Mouse (Mus musculus): ENCODE measurements around the gene Anapc15-ps. TPM values are rescaled to one million over a fixed set of nuclear protein-coding genes. Genes with fewer than 3 reads are reported as not detected.

Gene Anapc15-ps
- total and polyA plus RNA-seq, 2 experiments from 2014 or later: not detected

- H3K27me3 ChIP-seq (ENCODE audit: control insufficient read depth, insufficient read depth, low read length): no peaks in the 10 kb centered on the region
- 63% methylated on average over 6 of the region's 6 CpGs for WGBS
- TF ChIP-seq CTCF (IDR thresholded peaks at IDR 0.05; ENCODE audit: low read depth) (no peak), EP300 (IDR thresholded peaks at IDR 0.05; ENCODE audit: low read depth) (no peak)
- no peaks in the 10 kb centered on the region for H3K9me3 ChIP-seq (replicated peaks; ENCODE audit: control insufficient read depth, low read length)
- no peaks in the 10 kb centered on the region for H3K36me3 ChIP-seq (replicated peaks; ENCODE audit: control insufficient read depth, insufficient read depth, low read length)
- no peak overlapping the region for H3K4me2 ChIP-seq (ENCODE audit: low read depth, low read length)
- no peak for DNase-seq (ENCODE audit: low spot score)
- H3K4me1 ChIP-seq (ENCODE audit: control insufficient read depth, insufficient read depth): peaks cover 18% of the 10 kb centered on the region
- no peak overlapping the region for H3K27ac ChIP-seq (ENCODE audit: low read depth)
- H3K4me3 ChIP-seq (ENCODE audit: low read depth, low read length): no peak overlapping the region
- no peak overlapping the region for H3K9ac ChIP-seq (replicated peaks; ENCODE audit: low read depth, low read length)
- no peak for ATAC-seq (ENCODE audit: insufficient read depth, low read depth)
These were observed 45.9 kb downstream of the Anapc15-ps start for GRCm38 (mm10) chr10:95627381-95627780.

- TF ChIP-seq EP300 (IDR thresholded peaks at IDR 0.05; ENCODE audit: low read depth): no peak
- no peak for TF ChIP-seq CTCF (IDR thresholded peaks at IDR 0.05; ENCODE audit: low read depth)
- Histone ChIP-seq H3K4me2 (ENCODE audit: low read depth, low read length) (no peak overlapping the region), H3K4me1 (ENCODE audit: control insufficient read depth, insufficient read depth) (peaks cover 11% of the 10 kb centered on the region), H3K4me3 (ENCODE audit: low read depth, low read length) (no peak overlapping the region), H3K9me3 (replicated peaks; ENCODE audit: control insufficient read depth, low read length) (no peaks in the 10 kb centered on the region), H3K27ac (ENCODE audit: low read depth) (no peak overlapping the region), H3K36me3 (replicated peaks; ENCODE audit: control insufficient read depth, insufficient read depth, low read length) (no peaks in the 10 kb centered on the region), H3K9ac (replicated peaks; ENCODE audit: low read depth, low read length) (no peak overlapping the region), H3K27me3 (ENCODE audit: control insufficient read depth, insufficient read depth, low read length) (no peaks in the 10 kb centered on the region)
- no peak for DNase-seq (ENCODE audit: low spot score)
- ATAC-seq (ENCODE audit: insufficient read depth, low read depth): no peak
- 78% methylated on average over 6 of the region's 6 CpGs for WGBS
These were observed 48.0 kb downstream of the Anapc15-ps start for GRCm38 (mm10) chr10:95625300-95625699.

DNA sequence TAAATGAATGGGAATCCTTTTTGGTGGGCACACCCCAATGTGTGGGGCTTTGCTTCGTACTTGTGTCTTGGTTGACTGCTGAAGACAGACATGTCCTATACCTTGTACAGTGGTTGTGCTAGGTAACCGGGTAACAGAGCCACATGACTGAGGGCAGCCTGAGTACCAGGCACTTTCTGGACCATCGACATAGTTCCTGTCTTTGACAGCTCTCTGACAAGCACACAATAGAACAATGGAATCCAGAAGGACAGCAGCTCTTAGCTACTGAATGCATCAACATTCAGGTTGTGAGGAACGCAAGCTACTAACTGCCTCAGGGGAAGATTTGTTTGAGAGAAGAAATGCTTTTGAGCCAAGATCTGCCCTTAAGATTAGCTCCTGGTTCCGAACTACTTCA, 49.2 kb downstream of the Anapc15-ps start:
- DNase-seq (ENCODE audit: low spot score): peak; percentile 43
- H3K4me1 ChIP-seq (ENCODE audit: control insufficient read depth, insufficient read depth): peaks cover 11% of the 10 kb centered on the region
- no peak overlapping the region for H3K4me3 ChIP-seq (ENCODE audit: low read depth, low read length)
- no peaks in the 10 kb centered on the region for H3K27me3 ChIP-seq (ENCODE audit: control insufficient read depth, insufficient read depth, low read length)
- H3K27ac ChIP-seq (ENCODE audit: low read depth): peak overlapping the region; percentile 38; the same call in 1 of the 2 replicates
- no peak overlapping the region for H3K9ac ChIP-seq (replicated peaks; ENCODE audit: low read depth, low read length)
- no peaks in the 10 kb centered on the region for H3K9me3 ChIP-seq (replicated peaks; ENCODE audit: control insufficient read depth, low read length)
- H3K4me2 ChIP-seq (ENCODE audit: low read depth, low read length): no peak overlapping the region
- WGBS: 32% methylated on average over 5 of the region's 5 CpGs
- ATAC-seq (ENCODE audit: insufficient read depth, low read depth): 0 out of 2 replicates have a peak, but pooled peaks have one; percentile 42
- no peaks in the 10 kb centered on the region for H3K36me3 ChIP-seq (replicated peaks; ENCODE audit: control insufficient read depth, insufficient read depth, low read length)
- TF ChIP-seq EP300 (IDR thresholded peaks at IDR 0.05; ENCODE audit: low read depth) (no peak), CTCF (IDR thresholded peaks at IDR 0.05; ENCODE audit: low read depth) (no peak)

DNA sequence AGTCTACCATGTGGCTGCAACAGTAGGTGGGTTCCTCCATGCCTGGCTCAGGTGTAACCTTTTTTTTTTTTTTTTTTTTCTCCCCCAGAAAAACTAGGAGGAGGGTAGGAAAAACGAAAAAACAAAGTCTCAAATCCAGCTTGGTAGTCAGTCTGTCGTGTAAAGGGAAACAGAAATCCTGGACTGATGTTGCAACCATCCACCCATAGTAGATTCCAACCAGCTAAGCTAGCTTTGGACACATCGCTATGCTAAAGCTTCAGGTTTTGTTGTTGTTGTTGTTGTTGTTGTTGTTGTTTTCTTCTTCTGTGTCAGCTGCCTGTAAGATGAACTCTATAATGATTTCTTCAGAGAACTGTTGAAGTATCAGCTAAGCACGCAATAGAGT, 49.7 kb downstream of the Anapc15-ps start:
- Histone ChIP-seq H3K36me3 (replicated peaks; ENCODE audit: control insufficient read depth, insufficient read depth, low read length) (no peaks in the 10 kb centered on the region), H3K27me3 (ENCODE audit: control insufficient read depth, insufficient read depth, low read length) (no peaks in the 10 kb centered on the region), H3K4me2 (ENCODE audit: low read depth, low read length) (no peak overlapping the region), H3K9me3 (replicated peaks; ENCODE audit: control insufficient read depth, low read length) (no peaks in the 10 kb centered on the region), H3K4me1 (ENCODE audit: control insufficient read depth, insufficient read depth) (peaks cover 11% of the 10 kb centered on the region), H3K27ac (ENCODE audit: low read depth) (peak overlapping the region; percentile 38; the same call in 1 of the 2 replicates), H3K4me3 (ENCODE audit: low read depth, low read length) (no peak overlapping the region), H3K9ac (replicated peaks; ENCODE audit: low read depth, low read length) (no peak overlapping the region)
- DNase-seq (ENCODE audit: low spot score) (no peak), ATAC-seq (ENCODE audit: insufficient read depth, low read depth) (no peak)
- 72% methylated on average over 4 of the region's 4 CpGs for WGBS
- no peak for TF ChIP-seq CTCF (IDR thresholded peaks at IDR 0.05; ENCODE audit: low read depth)
- TF ChIP-seq EP300 (IDR thresholded peaks at IDR 0.05; ENCODE audit: low read depth): no peak

Other genes with a start within 250 kb of the Anapc15-ps start
- 524 and 645 TPM in 2 replicates for gene Mrpl42, start 171.5 kb downstream of the Anapc15-ps start, total RNA-seq (2014; rRNA removed; ENCODE audit: low replicate concordance)
- 928 and 1,023 TPM in 2 replicates for gene Mrpl42, start 171.5 kb downstream of the Anapc15-ps start, polyA plus RNA-seq (2015; fragmentation: Nextera tagmentation; extraction: Ambion mirVana)
- gene Ube2n, start 158.3 kb downstream of the Anapc15-ps start, total RNA-seq (2014; rRNA removed; ENCODE audit: low replicate concordance): 158 and 242 TPM in 2 replicates
- 188 and 190 TPM in 2 replicates for gene Ube2n, start 158.3 kb downstream of the Anapc15-ps start, polyA plus RNA-seq (2015; fragmentation: Nextera tagmentation; extraction: Ambion mirVana)
- gene Nudt4, start 109.3 kb downstream of the Anapc15-ps start, total RNA-seq (2014; rRNA removed; ENCODE audit: low replicate concordance): 72.2 and 74.5 TPM in 2 replicates
- gene Nudt4, start 109.3 kb downstream of the Anapc15-ps start, polyA plus RNA-seq (2015; fragmentation: Nextera tagmentation; extraction: Ambion mirVana): 70.0 and 81.3 TPM in 2 replicates
- gene Gm33543, start 169.5 kb upstream of the Anapc15-ps start, total RNA-seq (2014; rRNA removed; ENCODE audit: low replicate concordance): 0.58 TPM in 1 of 2 replicates, not detected in the other
- gene Gm33543, start 169.5 kb upstream of the Anapc15-ps start, polyA plus RNA-seq (2015; fragmentation: Nextera tagmentation; extraction: Ambion mirVana): 0.26 and 0.55 TPM in 2 replicates

All from heart, postnatal 0 days (tissue).